Mouse (Mus musculus) MEL (cell line): ENCODE measurements around the gene Fam229b.

Experiments used
- CTCF ChIP-seq, 3 experiments: IDR thresholded peaks in 2 of 3; conservative IDR thresholded peaks in 1 of 3; 2 replicates each; pipeline ENCODE4 v1.5.1; 2011 to 2012; ENCODE audit warnings: low read length in 3 of 3, low read depth in 2 of 3, mild to moderate bottlenecking in 2 of 3, improper control_type of control experiment in 1 of 3, inconsistent platforms in 1 of 3, mixed read lengths in 1 of 3, moderate library complexity in 1 of 3; ENCODE audit not compliant: control insufficient read depth in 1 of 3, insufficient read depth in 1 of 3, poor library complexity in 1 of 3, severe bottlenecking in 1 of 3
- ELF1 ChIP-seq: IDR thresholded peaks from 2 replicates; pipeline ENCODE4 v1.6.1; 2014; ENCODE audit warnings: low read depth, mild to moderate bottlenecking, inconsistent platforms, low read length, improper control_type of control experiment, moderate library complexity
- EP300 ChIP-seq, 2 experiments: IDR thresholded peaks; 2 replicates each; pipeline ENCODE4 v1.6.1; 2011; ENCODE audit warnings: improper control_type of control experiment in 2 of 2, low read length in 2 of 2, low read depth in 1 of 2, mild to moderate bottlenecking in 1 of 2
- GABPA ChIP-seq: IDR thresholded peaks from 2 replicates; pipeline ENCODE4 v1.6.1; 2012; ENCODE audit warnings: low read depth, mild to moderate bottlenecking, inconsistent platforms, low read length, improper control_type of control experiment, moderate library complexity
- JUND ChIP-seq: IDR thresholded peaks from 2 replicates; pipeline ENCODE4 v1.6.1; 2011; ENCODE audit warnings: low read depth, mild to moderate bottlenecking, improper control_type of control experiment, low read length
- MAX ChIP-seq: IDR thresholded peaks from 2 replicates; pipeline ENCODE4 v1.6.1; 2011; ENCODE audit warnings: low read length, improper control_type of control experiment
- MXI1 ChIP-seq: IDR thresholded peaks from 2 replicates; pipeline ENCODE4 v1.6.1; 2011; ENCODE audit warnings: mild to moderate bottlenecking, low read depth, low read length, improper control_type of control experiment
- MYC ChIP-seq: IDR thresholded peaks from 2 replicates; pipeline ENCODE4 v1.6.1; 2011; ENCODE audit warnings: low read depth, mild to moderate bottlenecking, low read length, improper control_type of control experiment, moderate library complexity
- POLR2A ChIP-seq, 2 experiments: IDR thresholded peaks; 2 replicates each; pipeline ENCODE4 v1.6.1; 2011 to 2012; ENCODE audit warnings: low read length in 2 of 2, mild to moderate bottlenecking in 2 of 2, control low read depth in 1 of 2, improper control_type of control experiment in 1 of 2, low read depth in 1 of 2, moderate library complexity in 1 of 2; ENCODE audit not compliant: control insufficient read depth in 1 of 2, insufficient read depth in 1 of 2, poor library complexity in 1 of 2
- POLR2AphosphoS5 ChIP-seq: IDR thresholded peaks from 2 replicates; pipeline ENCODE4 v1.6.1; 2012; ENCODE audit warnings: low read depth, borderline replicate concordance, mild to moderate bottlenecking, inconsistent platforms, low read length, moderate library complexity, mixed read lengths
- RAD21 ChIP-seq: IDR thresholded peaks from 2 replicates; pipeline ENCODE4 v1.6.1; 2011; ENCODE audit warnings: mild to moderate bottlenecking, low read depth, low read length, improper control_type of control experiment
- TCF12 ChIP-seq: IDR thresholded peaks from 2 replicates; pipeline ENCODE4 v1.6.1; 2014; ENCODE audit warnings: low read depth, mild to moderate bottlenecking, inconsistent platforms, low read length, improper control_type of control experiment, moderate library complexity
- USF1 ChIP-seq: IDR thresholded peaks from 2 replicates; pipeline ENCODE4 v1.6.1; 2014; ENCODE audit warnings: low read depth, mild to moderate bottlenecking, inconsistent platforms, low read length, improper control_type of control experiment, moderate library complexity
- ZNF384 ChIP-seq: IDR thresholded peaks from 2 replicates; pipeline ENCODE4 v1.6.1; 2012; ENCODE audit warnings: low read depth, mild to moderate bottlenecking, inconsistent platforms, low read length, improper control_type of control experiment

GRCm38 (mm10) chr10:39098746-39099145, 35.0 kb downstream of the Fam229b start:
- TF ChIP-seq CTCF (IDR thresholded peaks at IDR 0.05 in 2 of 3, conservative IDR thresholded peaks at IDR 0.05 in 1 of 3; ENCODE audit: control insufficient read depth in 1 of 3, insufficient read depth in 1 of 3, low read depth in 2 of 3, low read length in 3 of 3, poor library complexity in 1 of 3, severe bottlenecking in 1 of 3) = no peak
- TF ChIP-seq GABPA = no peak
- no peak for TF ChIP-seq JUND
- TF ChIP-seq RAD21 = no peak
- TF ChIP-seq EP300 (IDR thresholded peaks at IDR 0.05; ENCODE audit: low read depth in 1 of 2, low read length in 2 of 2) = no peak
- no peak for TF ChIP-seq ZNF384
- no peak for TF ChIP-seq ELF1
- TF ChIP-seq TCF12 = no peak
- TF ChIP-seq POLR2AphosphoS5 = no peak
- no peak for TF ChIP-seq MXI1
- no peak for TF ChIP-seq MAX
- TF ChIP-seq MYC = no peak
- TF ChIP-seq USF1 = no peak
- TF ChIP-seq POLR2A (IDR thresholded peaks at IDR 0.05; ENCODE audit: control insufficient read depth in 1 of 2, insufficient read depth in 1 of 2, low read depth in 1 of 2, low read length in 2 of 2, poor library complexity in 1 of 2) = no peak
